Mouse (Mus musculus): ENCODE results near the gene Atp1a3. TPM values are rescaled to one million over a fixed set of nuclear protein-coding genes. Genes with fewer than 3 reads are reported as not detected.

The Atp1a3 gene
- polyA plus RNA-seq, 1 experiment = 25.7 TPM

GRCm38 (mm10) chr7:25026452-25026851 is 20.7 kb upstream of the Atp1a3 start:
- Histone ChIP-seq H3K4me1 (peaks cover 42% of the 10 kb centered on the region), H3K27me3 (replicated peaks) (peaks cover 12% of the 10 kb centered on the region), H3K9me3 (no peaks in the 10 kb centered on the region), H3K4me3 (replicated peaks) (peak overlapping the region; percentile 43), H3K36me3 (replicated peaks; ENCODE audit: low read length) (peaks cover 22% of the 10 kb centered on the region)
- TF ChIP-seq GATA1 (IDR thresholded peaks at IDR 0.05; ENCODE audit: borderline replicate concordance, low read length) = no peak
- no peak for TF ChIP-seq FLI1 (IDR thresholded peaks at IDR 0.05; ENCODE audit: low read length)

- Histone ChIP-seq H3K4me1 (peaks cover 42% of the 10 kb centered on the region), H3K9me3 (no peaks in the 10 kb centered on the region), H3K36me3 (replicated peaks; ENCODE audit: low read length) (peaks cover 24% of the 10 kb centered on the region), H3K27me3 (replicated peaks) (peaks cover 12% of the 10 kb centered on the region), H3K4me3 (replicated peaks) (no peak overlapping the region)
- TF ChIP-seq GATA1 (IDR thresholded peaks at IDR 0.05; ENCODE audit: borderline replicate concordance, low read length) (no peak), FLI1 (IDR thresholded peaks at IDR 0.05; ENCODE audit: low read length) (no peak)
Observed at GRCm38 (mm10) chr7:25025855-25026439, 20.2 kb upstream of the Atp1a3 start.

- Histone ChIP-seq H3K36me3 (replicated peaks; ENCODE audit: low read length) (peaks cover 22% of the 10 kb centered on the region), H3K4me3 (replicated peaks) (no peak overlapping the region), H3K9me3 (0 out of 2 replicates have a peak, but pooled peaks cover 2% of the 10 kb centered on the region), H3K4me1 (peaks cover 49% of the 10 kb centered on the region), H3K27me3 (replicated peaks) (peaks cover 77% of the 10 kb centered on the region)
- TF ChIP-seq FLI1 (IDR thresholded peaks at IDR 0.05; ENCODE audit: low read length) = no peak
- no peak for TF ChIP-seq GATA1 (IDR thresholded peaks at IDR 0.05; ENCODE audit: borderline replicate concordance, low read length)
Observed at GRCm38 (mm10) chr7:25011592-25011991, 5.8 kb upstream of the Atp1a3 start.

- TF ChIP-seq GATA1 (IDR thresholded peaks at IDR 0.05; ENCODE audit: borderline replicate concordance, low read length) (no peak), FLI1 (IDR thresholded peaks at IDR 0.05; ENCODE audit: low read length) (no peak)
- peak overlapping the region; percentile 88 for H3K4me3 ChIP-seq (replicated peaks)
- H3K4me1 ChIP-seq = peaks cover 54% of the 10 kb centered on the region
- peaks cover 84% of the 10 kb centered on the region for H3K27me3 ChIP-seq (replicated peaks)
- H3K9me3 ChIP-seq = no peaks in the 10 kb centered on the region
- peaks cover 12% of the 10 kb centered on the region for H3K36me3 ChIP-seq (replicated peaks; ENCODE audit: low read length)
Observed at GRCm38 (mm10) chr7:25010090-25010913, 4.5 kb upstream of the Atp1a3 start.

GRCm38 (mm10) chr7:25009099-25009700 is 3.4 kb upstream of the Atp1a3 start:
- Histone ChIP-seq H3K27me3 (replicated peaks) (peaks cover 88% of the 10 kb centered on the region), H3K9me3 (no peaks in the 10 kb centered on the region), H3K4me1 (peaks cover 57% of the 10 kb centered on the region), H3K36me3 (replicated peaks; ENCODE audit: low read length) (peaks cover 7% of the 10 kb centered on the region), H3K4me3 (replicated peaks) (no peak overlapping the region)
- TF ChIP-seq GATA1 (IDR thresholded peaks at IDR 0.05; ENCODE audit: borderline replicate concordance, low read length) = no peak
- TF ChIP-seq FLI1 (IDR thresholded peaks at IDR 0.05; ENCODE audit: low read length) = no peak

GRCm38 (mm10) chr7:25008635-25009034 is 2.9 kb upstream of the Atp1a3 start:
- peaks cover 57% of the 10 kb centered on the region for H3K4me1 ChIP-seq
- no peak overlapping the region for H3K4me3 ChIP-seq (replicated peaks)
- TF ChIP-seq FLI1 (IDR thresholded peaks at IDR 0.05; ENCODE audit: low read length) (no peak), GATA1 (IDR thresholded peaks at IDR 0.05; ENCODE audit: borderline replicate concordance, low read length) (no peak)
- no peaks in the 10 kb centered on the region for H3K9me3 ChIP-seq
- H3K27me3 ChIP-seq (replicated peaks) = peaks cover 87% of the 10 kb centered on the region
- peaks cover 3% of the 10 kb centered on the region for H3K36me3 ChIP-seq (replicated peaks; ENCODE audit: low read length)

GRCm38 (mm10) chr7:25007609-25008374 is 2.0 kb upstream of the Atp1a3 start:
- H3K9me3 ChIP-seq = no peaks in the 10 kb centered on the region
- H3K27me3 ChIP-seq (replicated peaks) = peaks cover 90% of the 10 kb centered on the region
- H3K36me3 ChIP-seq (replicated peaks; ENCODE audit: low read length) = no peaks in the 10 kb centered on the region
- no peak overlapping the region for H3K4me3 ChIP-seq (replicated peaks)
- TF ChIP-seq FLI1 (IDR thresholded peaks at IDR 0.05; ENCODE audit: low read length) = no peak
- TF ChIP-seq GATA1 (IDR thresholded peaks at IDR 0.05; ENCODE audit: borderline replicate concordance, low read length) = no peak
- peaks cover 51% of the 10 kb centered on the region for H3K4me1 ChIP-seq

- peaks cover 94% of the 10 kb centered on the region for H3K27me3 ChIP-seq (replicated peaks)
- H3K4me3 ChIP-seq (replicated peaks) = peak overlapping the region; percentile 86
Observed at GRCm38 (mm10) chr7:25006586-25007364, 1.0 kb upstream of the Atp1a3 start.

GRCm38 (mm10) chr7:25006171-25006570 is 413 bp upstream of the Atp1a3 start:
- peaks cover 90% of the 10 kb centered on the region for H3K27me3 ChIP-seq (replicated peaks)
- TF ChIP-seq GATA1 (IDR thresholded peaks at IDR 0.05; ENCODE audit: borderline replicate concordance, low read length) (no peak), FLI1 (IDR thresholded peaks at IDR 0.05; ENCODE audit: low read length) (no peak)
- no peaks in the 10 kb centered on the region for H3K36me3 ChIP-seq (replicated peaks; ENCODE audit: low read length)
- peak overlapping the region; percentile 86 for H3K4me3 ChIP-seq (replicated peaks)
- peaks cover 35% of the 10 kb centered on the region for H3K4me1 ChIP-seq
- no peaks in the 10 kb centered on the region for H3K9me3 ChIP-seq

More at GRCm38 (mm10) chr7:25006586-25007364, 1.0 kb upstream of the Atp1a3 start:
- Histone ChIP-seq H3K9me3 (no peaks in the 10 kb centered on the region), H3K4me1 (peaks cover 41% of the 10 kb centered on the region), H3K36me3 (replicated peaks; ENCODE audit: low read length) (no peaks in the 10 kb centered on the region)
- TF ChIP-seq FLI1 (IDR thresholded peaks at IDR 0.05; ENCODE audit: low read length) = no peak
- TF ChIP-seq GATA1 (IDR thresholded peaks at IDR 0.05; ENCODE audit: borderline replicate concordance, low read length) = no peak
